Mouse (Mus musculus): ENCODE results near the gene Cep128. TPM values are rescaled to one million over a fixed set of nuclear protein-coding genes. Genes with fewer than 3 reads are reported as not detected.
A peak's percentile ranks its signal among the peaks of the same experiment; 100 is the strongest.
"Not testable (repeated sequence)": the region's sequence is repeated elsewhere in the genome, so short reads cannot be mapped to it uniquely, and the experiment has no call there.

The Cep128 gene
- polyA plus RNA-seq, 2 experiments from 2014 or later: 7.6 to 14.4 TPM

GRCm38 (mm10) chr12:91059704-91060318 lies 324.4 kb downstream of the Cep128 start:
- ATAC-seq: no peak

GRCm38 (mm10) chr12:91056885-91057284 lies 327.3 kb downstream of the Cep128 start:
- ATAC-seq: no peak

GRCm38 (mm10) chr12:91052301-91052700 lies 331.9 kb downstream of the Cep128 start:
- no peak for ATAC-seq

GRCm38 (mm10) chr12:91050593-91051325 lies 333.4 kb downstream of the Cep128 start:
- no peak for ATAC-seq

- no peak for ATAC-seq
Measured at GRCm38 (mm10) chr12:91041363-91041762, 342.8 kb downstream of the Cep128 start.

- ATAC-seq: no peak
Measured at GRCm38 (mm10) chr12:91040267-91040905, 343.8 kb downstream of the Cep128 start.

GRCm38 (mm10) chr12:91029116-91029515 lies 355.1 kb downstream of the Cep128 start:
- ATAC-seq: no peak

GRCm38 (mm10) chr12:91027681-91028080 lies 356.5 kb downstream of the Cep128 start:
- no peak for ATAC-seq

GRCm38 (mm10) chr12:91027100-91027499 lies 357.1 kb downstream of the Cep128 start:
- ATAC-seq: no peak

- no peak for ATAC-seq
Measured at GRCm38 (mm10) chr12:91015075-91015474, 369.1 kb downstream of the Cep128 start.

GRCm38 (mm10) chr12:91013043-91013442 lies 371.2 kb downstream of the Cep128 start:
- no peak for ATAC-seq

- ATAC-seq: no peak
Measured at GRCm38 (mm10) chr12:91012184-91012583, 372.0 kb downstream of the Cep128 start.

- ATAC-seq: peak; percentile 49
Measured at GRCm38 (mm10) chr12:91008736-91009135, 375.5 kb downstream of the Cep128 start.

GRCm38 (mm10) chr12:91008170-91008569 lies 376.0 kb downstream of the Cep128 start:
- no peak for ATAC-seq

GRCm38 (mm10) chr12:90997539-90997938 lies 386.7 kb downstream of the Cep128 start:
- ATAC-seq: no peak

- ATAC-seq: no peak
Measured at GRCm38 (mm10) chr12:90993331-90993730, 390.9 kb downstream of the Cep128 start.

- no peak for ATAC-seq
Measured at GRCm38 (mm10) chr12:90987782-90988181, 396.4 kb downstream of the Cep128 start.

GRCm38 (mm10) chr12:90987259-90987658 lies 396.9 kb downstream of the Cep128 start:
- ATAC-seq: no peak

- no peak for ATAC-seq
Measured at GRCm38 (mm10) chr12:90982018-90982417, 402.2 kb downstream of the Cep128 start.

- ATAC-seq: not testable (repeated sequence)
Measured at GRCm38 (mm10) chr12:90976406-90976805, 407.8 kb downstream of the Cep128 start.

- ATAC-seq: no peak
Measured at GRCm38 (mm10) chr12:90975429-90975828, 408.8 kb downstream of the Cep128 start.

- ATAC-seq: no peak
Measured at GRCm38 (mm10) chr12:90971156-90971555, 413.1 kb downstream of the Cep128 start.

- no peak for ATAC-seq
Measured at GRCm38 (mm10) chr12:90961386-90962017, 422.7 kb downstream of the Cep128 start.
